Mouse (Mus musculus): ENCODE results near the gene Abcb11.

Abcb11 gene

GRCm38 (mm10) chr2:69228635-69229034, 113.8 kb downstream of the Abcb11 start:
- no peaks in the 10 kb centered on the region for H3K36me3 ChIP-seq (ENCODE audit: control insufficient read depth, insufficient read depth, low read length, poor library complexity, severe bottlenecking)
- no peak for DNase-seq (ENCODE audit: low read depth, low spot score)
- no peaks in the 10 kb centered on the region for H3K27me3 ChIP-seq (ENCODE audit: control insufficient read depth, insufficient read depth, low read length, poor library complexity, severe bottlenecking)

GRCm38 (mm10) chr2:69226876-69227275, 115.5 kb downstream of the Abcb11 start:
- H3K27me3 ChIP-seq (ENCODE audit: control insufficient read depth, insufficient read depth, low read length, poor library complexity, severe bottlenecking): no peaks in the 10 kb centered on the region
- H3K36me3 ChIP-seq (ENCODE audit: control insufficient read depth, insufficient read depth, low read length, poor library complexity, severe bottlenecking): no peaks in the 10 kb centered on the region
- DNase-seq (ENCODE audit: low read depth, low spot score): no peak

GRCm38 (mm10) chr2:69224724-69225123, 117.7 kb downstream of the Abcb11 start:
- Histone ChIP-seq H3K36me3 (ENCODE audit: control insufficient read depth, insufficient read depth, low read length, poor library complexity, severe bottlenecking) (no peaks in the 10 kb centered on the region), H3K27me3 (ENCODE audit: control insufficient read depth, insufficient read depth, low read length, poor library complexity, severe bottlenecking) (no peaks in the 10 kb centered on the region)
- no peak for DNase-seq (ENCODE audit: low read depth, low spot score)

- Histone ChIP-seq H3K36me3 (ENCODE audit: control insufficient read depth, insufficient read depth, low read length, poor library complexity, severe bottlenecking) (no peaks in the 10 kb centered on the region), H3K27me3 (ENCODE audit: control insufficient read depth, insufficient read depth, low read length, poor library complexity, severe bottlenecking) (no peaks in the 10 kb centered on the region; the same call in 1 of the 2 replicates)
- no peak for DNase-seq (ENCODE audit: low read depth, low spot score)
Observed at GRCm38 (mm10) chr2:69222815-69223214, 119.6 kb downstream of the Abcb11 start.

GRCm38 (mm10) chr2:69221868-69222416, 120.5 kb downstream of the Abcb11 start:
- no peak for DNase-seq (ENCODE audit: low read depth, low spot score)
- no peaks in the 10 kb centered on the region; the same call in 1 of the 2 replicates for H3K27me3 ChIP-seq (ENCODE audit: control insufficient read depth, insufficient read depth, low read length, poor library complexity, severe bottlenecking)
- H3K36me3 ChIP-seq (ENCODE audit: control insufficient read depth, insufficient read depth, low read length, poor library complexity, severe bottlenecking): no peaks in the 10 kb centered on the region

- H3K36me3 ChIP-seq (ENCODE audit: control insufficient read depth, insufficient read depth, low read length, poor library complexity, severe bottlenecking): no peaks in the 10 kb centered on the region; the same call in 1 of the 2 replicates
- no peaks in the 10 kb centered on the region; the same call in 1 of the 2 replicates for H3K27me3 ChIP-seq (ENCODE audit: control insufficient read depth, insufficient read depth, low read length, poor library complexity, severe bottlenecking)
- DNase-seq (ENCODE audit: low read depth, low spot score): no peak
Observed at GRCm38 (mm10) chr2:69215242-69215641, 127.2 kb downstream of the Abcb11 start.

- no peak for DNase-seq (ENCODE audit: low read depth, low spot score)
- H3K27me3 ChIP-seq (ENCODE audit: control insufficient read depth, insufficient read depth, low read length, poor library complexity, severe bottlenecking): no peaks in the 10 kb centered on the region
- no peaks in the 10 kb centered on the region; the same call in 1 of the 2 replicates for H3K36me3 ChIP-seq (ENCODE audit: control insufficient read depth, insufficient read depth, low read length, poor library complexity, severe bottlenecking)
Observed at GRCm38 (mm10) chr2:69212652-69213051, 129.8 kb downstream of the Abcb11 start.

DNA sequence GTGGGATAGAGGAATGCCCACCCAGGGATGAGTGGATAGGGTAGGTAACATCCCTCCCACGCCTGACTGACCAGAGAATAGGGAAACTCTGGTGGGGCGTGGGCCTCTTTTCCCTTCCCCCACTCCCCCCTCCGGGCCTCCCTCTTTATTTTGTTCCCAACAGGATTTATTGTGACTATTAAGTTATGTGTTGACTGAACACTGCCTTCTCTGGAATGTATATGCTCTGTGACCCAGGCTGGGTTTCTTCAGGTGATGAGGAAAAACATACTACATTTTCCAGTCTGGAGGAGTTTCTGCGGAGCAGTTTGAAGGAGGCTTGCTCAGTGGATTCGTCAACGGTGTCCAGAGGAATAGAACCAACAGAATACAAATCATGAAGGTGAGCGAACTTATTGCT, 131.6 kb downstream of the Abcb11 start, which contains the start of gene G6pc2:
Gene G6pc2 (plus strand): TSS at position 301 of the 400 bp plus-strand sequence.
- no peak for DNase-seq (ENCODE audit: low read depth, low spot score)
- Histone ChIP-seq H3K36me3 (ENCODE audit: control insufficient read depth, insufficient read depth, low read length, poor library complexity, severe bottlenecking) (no peaks in the 10 kb centered on the region; the same call in 1 of the 2 replicates), H3K27me3 (ENCODE audit: control insufficient read depth, insufficient read depth, low read length, poor library complexity, severe bottlenecking) (no peaks in the 10 kb centered on the region)

- DNase-seq (ENCODE audit: low read depth, low spot score): no peak
- H3K36me3 ChIP-seq (ENCODE audit: control insufficient read depth, insufficient read depth, low read length, poor library complexity, severe bottlenecking): no peaks in the 10 kb centered on the region; the same call in 1 of the 2 replicates
- no peaks in the 10 kb centered on the region for H3K27me3 ChIP-seq (ENCODE audit: control insufficient read depth, insufficient read depth, low read length, poor library complexity, severe bottlenecking)
Observed at GRCm38 (mm10) chr2:69209684-69210083, 132.7 kb downstream of the Abcb11 start.

DNA sequence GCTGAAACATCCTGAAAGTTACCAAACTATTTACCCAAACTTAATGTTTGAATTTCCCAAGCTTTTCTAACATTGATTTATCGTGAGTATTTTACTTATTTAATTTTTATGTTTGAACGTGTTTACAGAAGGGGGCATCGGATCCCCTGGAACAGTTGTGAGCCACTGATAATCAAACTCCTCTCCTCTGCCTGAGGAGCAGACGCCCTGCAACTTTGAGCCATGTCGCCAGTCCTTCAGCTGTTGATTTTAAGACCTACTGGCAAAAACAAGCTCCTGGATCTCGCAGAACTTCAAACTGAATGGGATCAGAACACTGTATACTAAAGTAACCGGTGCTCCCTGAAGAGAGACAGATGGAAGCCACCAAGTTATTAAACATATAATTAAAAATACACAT, 135.9 kb downstream of the Abcb11 start:
- Histone ChIP-seq H3K36me3 (ENCODE audit: control insufficient read depth, insufficient read depth, low read length, poor library complexity, severe bottlenecking) (no peaks in the 10 kb centered on the region), H3K27me3 (ENCODE audit: control insufficient read depth, insufficient read depth, low read length, poor library complexity, severe bottlenecking) (no peaks in the 10 kb centered on the region)
- peak; percentile 3 for DNase-seq (ENCODE audit: low read depth, low spot score)

GRCm38 (mm10) chr2:69205791-69206351, 136.5 kb downstream of the Abcb11 start, which contains the start of gene Spc25:
Spc25 (minus strand) TSS chr2:69206194.
- H3K36me3 ChIP-seq (ENCODE audit: control insufficient read depth, insufficient read depth, low read length, poor library complexity, severe bottlenecking): no peaks in the 10 kb centered on the region
- DNase-seq (ENCODE audit: low read depth, low spot score): peak; percentile 97
- H3K27me3 ChIP-seq (ENCODE audit: control insufficient read depth, insufficient read depth, low read length, poor library complexity, severe bottlenecking): no peaks in the 10 kb centered on the region

GRCm38 (mm10) chr2:69205185-69205584, 137.2 kb downstream of the Abcb11 start:
- Histone ChIP-seq H3K27me3 (ENCODE audit: control insufficient read depth, insufficient read depth, low read length, poor library complexity, severe bottlenecking) (no peaks in the 10 kb centered on the region), H3K36me3 (ENCODE audit: control insufficient read depth, insufficient read depth, low read length, poor library complexity, severe bottlenecking) (no peaks in the 10 kb centered on the region)
- DNase-seq (ENCODE audit: low read depth, low spot score): no peak

DNA sequence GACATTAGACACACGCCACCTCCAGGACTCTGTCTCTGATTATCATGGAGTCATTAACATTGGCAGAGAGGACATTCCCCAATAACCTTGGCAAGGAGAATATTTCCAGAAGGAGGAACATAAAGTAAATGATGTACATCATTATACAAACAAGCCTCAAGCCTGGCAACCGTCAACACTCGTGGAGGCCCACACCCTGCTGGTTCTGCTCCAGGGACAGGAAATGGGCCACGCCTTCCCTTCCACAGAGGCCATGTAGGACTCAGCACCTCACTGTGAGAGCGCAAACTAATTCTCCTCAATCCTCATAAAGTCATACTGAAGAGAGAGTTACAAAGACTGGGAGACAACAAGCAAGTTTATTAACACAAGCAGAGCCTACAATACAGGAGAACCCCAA, 148.9 kb downstream of the Abcb11 start:
- Histone ChIP-seq H3K27me3 (ENCODE audit: control insufficient read depth, insufficient read depth, low read length, poor library complexity, severe bottlenecking) (no peaks in the 10 kb centered on the region), H3K36me3 (ENCODE audit: control insufficient read depth, insufficient read depth, low read length, poor library complexity, severe bottlenecking) (no peaks in the 10 kb centered on the region)
- DNase-seq (ENCODE audit: low read depth, low spot score): no peak

DNA sequence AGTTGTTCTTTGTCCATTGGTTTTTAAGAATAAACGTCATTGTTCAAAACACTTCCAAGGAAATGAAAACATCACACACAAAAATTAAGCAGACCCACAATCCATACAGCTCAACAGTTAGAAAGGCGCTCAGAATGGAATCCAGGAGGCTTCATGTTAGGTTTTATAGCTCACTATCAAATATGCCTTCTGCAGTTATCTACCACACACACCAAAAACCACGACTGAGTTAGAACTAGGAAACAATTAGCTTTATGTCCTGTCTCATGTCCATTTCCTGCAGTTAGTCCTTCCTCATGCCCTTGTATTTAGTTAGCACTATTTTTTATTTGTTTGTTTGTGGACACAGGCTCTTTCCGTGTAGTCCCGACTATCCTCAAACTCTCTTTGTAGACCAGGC, 151.4 kb downstream of the Abcb11 start:
- Histone ChIP-seq H3K27me3 (ENCODE audit: control insufficient read depth, insufficient read depth, low read length, poor library complexity, severe bottlenecking) (no peaks in the 10 kb centered on the region), H3K36me3 (ENCODE audit: control insufficient read depth, insufficient read depth, low read length, poor library complexity, severe bottlenecking) (no peaks in the 10 kb centered on the region)
- DNase-seq (ENCODE audit: low read depth, low spot score): no peak

DNA sequence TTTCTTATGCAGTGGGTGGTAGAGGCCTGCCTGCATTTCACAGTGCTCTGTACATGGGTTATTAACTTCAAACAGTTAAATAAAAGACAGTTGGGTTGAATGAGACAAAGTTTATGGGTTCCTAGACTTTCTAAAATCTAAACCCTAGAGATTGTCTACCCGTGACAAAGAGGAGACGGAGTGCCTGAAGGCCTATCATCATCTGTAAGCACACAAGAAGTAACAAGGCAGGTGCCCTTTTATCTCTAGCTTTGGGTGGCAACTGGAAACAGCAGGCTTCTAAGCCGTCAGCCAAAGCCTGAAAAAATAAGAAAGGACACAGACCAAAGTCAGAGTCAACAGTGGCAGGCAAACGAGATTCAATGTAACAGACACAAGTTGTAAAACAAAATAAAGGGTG, 153.2 kb downstream of the Abcb11 start:
- Histone ChIP-seq H3K27me3 (ENCODE audit: control insufficient read depth, insufficient read depth, low read length, poor library complexity, severe bottlenecking) (no peaks in the 10 kb centered on the region), H3K36me3 (ENCODE audit: control insufficient read depth, insufficient read depth, low read length, poor library complexity, severe bottlenecking) (no peaks in the 10 kb centered on the region)
- DNase-seq (ENCODE audit: low read depth, low spot score): no peak

DNA sequence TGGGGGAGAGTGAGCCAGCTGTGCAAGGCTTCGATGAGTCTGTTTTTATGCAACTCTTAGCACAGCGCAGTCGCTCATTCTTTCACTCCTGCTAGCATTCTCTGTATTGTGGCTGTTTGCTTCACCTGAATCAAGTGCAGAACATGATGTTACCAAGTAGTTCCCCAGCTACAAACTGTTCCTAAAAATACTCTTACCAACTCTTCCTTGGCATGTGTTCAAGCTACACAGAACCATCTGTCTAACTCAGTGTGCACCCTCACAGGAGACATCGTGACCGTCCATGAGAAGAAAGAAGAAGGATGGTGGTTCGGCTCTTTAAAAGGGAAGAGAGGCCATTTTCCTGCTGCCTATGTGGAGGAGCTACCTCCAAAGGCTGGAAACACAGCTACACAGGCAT, 153.7 kb downstream of the Abcb11 start:
- DNase-seq (ENCODE audit: low read depth, low spot score): no peak
- no peaks in the 10 kb centered on the region for H3K27me3 ChIP-seq (ENCODE audit: control insufficient read depth, insufficient read depth, low read length, poor library complexity, severe bottlenecking)
- no peaks in the 10 kb centered on the region for H3K36me3 ChIP-seq (ENCODE audit: control insufficient read depth, insufficient read depth, low read length, poor library complexity, severe bottlenecking)

Data from splenic B cell, adult 2 months (primary cell).